Mouse (Mus musculus) c-Kit-positive CD71-negative TER-119-negative erythroid progenitor cells, embryonic 14.5 days (primary cell): ENCODE measurements around the gene Atf6.

ENCODE experiments used
- DNase-seq: peaks from one replicate; pipeline ENCODE4 v3.0.0-alpha.2; 2013; ENCODE audit warnings: low read depth

The Atf6 gene

DNA sequence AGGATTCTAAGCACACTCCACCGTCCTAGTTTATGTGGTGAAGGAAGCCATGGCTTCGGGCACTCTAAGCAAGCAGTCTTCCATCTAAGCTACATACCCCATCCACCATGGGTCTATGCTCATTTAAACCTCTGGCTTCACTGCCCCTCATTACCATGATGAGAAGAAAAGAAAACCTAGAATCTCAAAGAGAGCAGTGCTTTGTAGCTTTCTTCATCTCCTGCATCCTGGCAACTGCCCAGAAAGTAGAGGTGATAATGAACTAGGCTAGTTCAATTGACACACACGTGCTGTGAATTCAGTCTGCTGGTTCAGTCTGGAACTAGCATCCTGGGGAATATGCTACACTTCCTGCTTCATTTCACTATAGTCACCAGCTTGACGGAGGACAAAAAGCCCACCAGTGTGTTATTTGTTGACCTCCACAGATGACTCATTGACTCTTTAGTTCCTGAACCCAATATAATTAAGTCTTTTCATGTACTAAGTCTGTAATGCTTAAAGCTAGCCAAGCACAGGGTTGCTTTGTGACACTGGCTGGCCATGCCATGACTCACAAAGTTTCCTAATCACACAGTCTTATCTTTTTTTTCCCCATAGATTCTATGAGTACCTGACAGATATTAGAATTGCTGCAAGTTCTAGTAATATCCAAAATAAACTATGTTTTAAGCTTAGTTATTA is 162.5 kb downstream of the Atf6 start:
- no peak for DNase-seq

- DNase-seq = no peak
These were observed 163.5 kb downstream of the Atf6 start for GRCm38 (mm10) chr1:170704103-170704502.

GRCm38 (mm10) chr1:170702958-170703357 is 164.6 kb downstream of the Atf6 start:
- DNase-seq = no peak

DNA sequence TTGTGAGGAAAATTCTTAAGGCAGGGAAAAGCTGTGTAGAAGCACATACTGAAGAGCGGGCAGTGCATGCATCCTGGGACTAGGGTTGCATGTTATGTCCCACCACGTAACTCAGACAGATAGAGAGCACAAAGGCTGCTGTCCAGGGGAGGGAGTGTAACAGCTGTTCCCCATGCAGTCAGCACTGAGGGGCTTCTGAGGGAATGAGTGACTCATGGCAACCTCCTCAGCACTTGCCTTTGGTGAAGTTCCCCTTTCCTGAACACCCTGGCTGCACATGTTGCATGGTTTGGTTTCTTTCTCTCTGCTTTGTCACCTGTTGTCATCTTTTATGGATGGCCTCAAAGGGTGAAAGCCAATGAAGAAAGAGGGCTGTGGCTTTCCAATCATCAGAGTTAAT is 165.3 kb downstream of the Atf6 start:
- peak; percentile 38 for DNase-seq

DNA sequence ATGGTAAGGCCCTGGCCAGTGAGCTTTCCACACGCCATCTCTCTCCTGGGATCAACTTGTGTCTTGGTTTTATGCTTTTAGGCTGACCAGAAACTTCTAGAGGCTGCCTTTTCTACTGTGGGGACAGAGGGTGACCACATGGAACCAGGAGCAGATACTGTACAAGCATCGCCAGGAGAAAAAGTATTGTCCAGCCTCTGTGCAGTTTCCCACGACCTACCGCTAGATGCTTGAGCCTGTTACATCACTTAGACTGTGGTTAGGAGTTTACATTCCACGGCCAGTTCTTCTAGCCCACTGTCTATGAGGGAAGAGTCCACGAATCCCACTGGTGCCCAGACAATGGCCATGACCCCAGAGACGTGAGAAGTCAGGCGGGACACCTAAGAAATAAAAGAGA is 166.0 kb downstream of the Atf6 start:
- DNase-seq = no peak

DNA sequence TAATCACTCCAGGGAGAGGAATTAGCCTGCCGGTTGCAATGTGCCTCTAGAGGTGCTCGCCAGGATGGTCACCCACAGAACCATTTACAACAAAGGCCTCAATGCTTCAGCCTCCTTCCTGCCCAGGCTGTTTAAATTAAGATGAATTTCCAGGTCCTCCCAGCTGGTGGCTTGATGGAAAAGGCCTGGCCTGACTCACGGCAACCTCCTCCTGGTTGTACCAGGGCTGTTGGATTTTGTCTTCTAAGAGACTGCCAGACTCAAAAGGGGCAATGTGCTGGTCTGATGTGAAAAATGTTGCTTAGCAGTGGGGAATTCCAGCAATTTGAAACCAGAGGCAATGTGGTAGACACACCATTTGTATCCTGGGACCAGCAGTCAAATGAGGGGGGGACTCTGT is 166.4 kb downstream of the Atf6 start:
- no peak for DNase-seq

DNA sequence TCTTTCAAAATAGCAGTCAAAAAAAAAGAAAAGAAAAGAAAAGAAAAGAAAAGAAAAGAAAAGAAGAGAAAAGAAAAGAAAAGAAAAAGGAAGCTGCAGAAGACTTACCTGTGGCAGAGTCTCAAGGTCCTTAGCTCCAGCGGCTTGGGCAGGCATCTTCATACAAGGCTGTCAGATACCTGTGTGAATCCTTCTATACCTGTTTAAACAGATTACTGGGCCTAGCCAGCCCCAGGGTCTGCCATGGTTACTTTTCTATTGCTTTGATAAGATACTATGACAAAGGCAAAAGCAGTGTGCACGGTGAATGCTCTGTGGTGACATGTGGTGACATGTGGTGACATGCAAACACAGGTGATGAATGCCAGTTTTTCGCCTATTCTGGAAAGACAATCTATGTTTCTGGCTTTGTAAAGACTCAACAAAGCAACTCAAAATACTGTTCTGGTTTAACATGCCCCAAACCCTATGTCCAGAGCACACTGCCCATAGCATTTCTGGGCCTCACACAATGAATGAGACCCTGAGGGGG is 167.0 kb downstream of the Atf6 start:
- no peak for DNase-seq

GRCm38 (mm10) chr1:170699553-170699952 is 168.0 kb downstream of the Atf6 start:
- DNase-seq = no peak

DNA sequence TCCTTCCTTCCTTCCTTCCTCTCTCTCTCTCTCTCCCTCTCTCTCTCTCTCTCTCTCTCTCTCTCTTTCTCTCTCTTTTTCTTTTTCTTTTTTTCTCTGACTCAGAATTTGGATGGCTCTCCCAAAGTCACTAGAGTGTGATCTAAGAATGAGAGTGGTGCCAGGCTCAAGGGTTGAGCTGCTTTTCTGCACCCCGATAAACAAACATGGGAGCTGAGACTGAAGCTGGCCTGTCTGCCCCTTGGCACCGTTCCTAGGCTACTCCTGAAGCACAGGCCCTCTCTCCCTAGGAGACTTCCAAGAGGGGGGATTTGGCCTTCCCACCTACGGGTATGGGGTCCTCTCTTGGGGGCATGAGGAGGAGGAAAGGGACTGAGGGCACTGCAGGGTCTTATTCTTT is 168.8 kb downstream of the Atf6 start:
- no peak for DNase-seq

DNA sequence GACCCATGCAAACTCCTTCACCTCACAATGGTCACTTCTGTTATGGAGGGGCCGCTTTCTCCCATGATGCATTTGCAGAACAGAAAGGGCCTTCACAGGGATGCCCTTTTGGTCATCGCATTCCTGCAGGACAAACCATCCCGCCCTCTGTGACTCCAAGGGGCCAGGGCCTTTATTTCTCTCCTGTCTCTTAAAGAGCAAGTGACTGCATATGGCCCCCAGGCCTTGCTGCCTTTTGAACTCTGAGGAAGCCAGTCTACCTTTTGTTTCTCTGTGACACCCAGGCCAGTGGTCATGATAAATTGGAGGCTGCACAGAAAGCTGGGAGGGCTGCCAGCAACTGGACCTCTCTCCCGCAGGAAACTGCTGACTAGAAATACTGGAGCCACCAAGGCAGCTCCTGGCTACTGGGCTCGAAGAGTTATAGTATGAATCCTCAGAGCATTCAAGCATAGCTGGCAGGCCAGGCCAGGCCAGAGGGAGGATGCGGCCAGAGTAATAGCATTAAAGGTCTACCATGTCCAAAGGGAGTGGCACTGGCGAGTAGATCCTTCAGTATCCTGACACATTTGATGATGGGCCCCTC is 169.7 kb downstream of the Atf6 start:
- no peak for DNase-seq

GRCm38 (mm10) chr1:170696996-170697395 is 170.6 kb downstream of the Atf6 start:
- no peak for DNase-seq

- no peak for DNase-seq
These were observed 172.2 kb downstream of the Atf6 start for GRCm38 (mm10) chr1:170695326-170695725.

- no peak for DNase-seq
These were observed 172.7 kb downstream of the Atf6 start for GRCm38 (mm10) chr1:170694821-170695291.

GRCm38 (mm10) chr1:170691301-170691700 is 176.3 kb downstream of the Atf6 start:
- no peak for DNase-seq

DNA sequence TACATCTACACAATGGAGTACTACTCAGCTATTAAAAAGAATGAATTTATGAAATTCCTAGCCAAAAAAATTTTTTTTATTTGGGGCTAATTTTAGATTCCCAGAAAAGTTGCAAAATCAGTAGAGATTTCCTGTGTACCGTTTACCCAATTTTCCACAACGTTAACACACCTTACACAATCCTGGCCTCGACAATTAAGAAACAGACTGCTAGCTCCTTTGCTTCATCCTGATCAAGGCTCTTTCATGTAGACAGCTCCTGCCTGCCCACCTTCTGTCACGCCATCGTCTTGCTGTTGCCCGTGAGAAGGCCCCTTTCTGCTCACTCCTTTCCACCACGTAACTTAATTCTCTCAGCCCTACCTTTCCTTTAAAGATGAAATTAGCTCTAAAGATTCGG is 177.8 kb downstream of the Atf6 start:
- no peak for DNase-seq

GRCm38 (mm10) chr1:170683863-170684262 is 183.7 kb downstream of the Atf6 start:
- DNase-seq = no peak

DNA sequence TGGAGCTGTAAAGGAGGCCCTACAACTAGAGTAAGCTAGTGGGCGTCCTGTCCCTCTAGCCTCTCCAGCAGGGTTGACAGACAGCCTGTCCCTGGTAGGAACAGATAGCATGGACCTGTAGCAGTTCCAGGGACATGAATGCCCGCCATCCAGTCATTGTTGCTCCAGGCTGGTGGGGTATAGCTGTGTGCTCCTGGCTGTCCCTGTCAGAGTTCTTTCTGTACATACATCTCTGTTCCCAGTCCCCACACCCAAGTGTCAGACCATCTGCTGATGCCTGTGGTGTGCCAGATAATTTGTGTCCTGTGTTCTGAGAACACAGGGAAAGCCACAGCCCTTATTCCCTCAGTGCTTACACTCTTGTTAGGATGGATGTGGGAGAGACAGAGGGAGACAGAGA is 187.9 kb downstream of the Atf6 start:
- no peak for DNase-seq

GRCm38 (mm10) chr1:170678861-170679260 is 188.7 kb downstream of the Atf6 start:
- no peak for DNase-seq

- no peak for DNase-seq
These were observed 189.9 kb downstream of the Atf6 start for GRCm38 (mm10) chr1:170677681-170678080.

- DNase-seq = no peak
These were observed 193.3 kb downstream of the Atf6 start for GRCm38 (mm10) chr1:170674184-170674775.

GRCm38 (mm10) chr1:170665200-170665599 is 202.4 kb downstream of the Atf6 start:
- DNase-seq = no peak

DNA sequence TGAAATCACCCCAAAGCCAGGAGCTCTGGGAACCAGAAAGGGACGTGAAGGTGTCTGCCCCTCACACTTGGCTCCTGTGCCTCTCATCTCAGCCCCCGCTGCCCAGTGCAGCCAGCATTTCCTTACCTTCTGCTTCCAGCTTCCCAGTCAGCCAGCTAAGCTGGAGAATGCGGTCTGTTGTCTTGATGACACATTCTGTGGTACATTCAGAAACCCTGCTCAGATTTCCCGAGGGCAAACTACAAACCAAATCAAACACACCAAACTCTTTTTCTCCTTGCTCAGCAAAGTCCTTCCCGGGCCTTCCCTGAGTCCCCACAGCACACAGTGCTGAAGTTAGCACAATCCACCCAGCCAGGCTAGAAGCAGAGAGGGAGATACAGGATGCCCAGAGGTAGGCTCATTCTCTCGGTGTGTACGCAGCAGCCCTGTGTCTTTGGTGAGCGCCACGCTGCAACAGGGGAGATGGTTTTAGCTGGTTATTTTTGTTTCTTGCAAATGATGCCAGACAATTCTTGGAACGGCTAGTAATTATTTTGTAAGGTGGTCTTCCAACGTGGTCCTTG is 202.9 kb downstream of the Atf6 start:
- DNase-seq = no peak

DNA sequence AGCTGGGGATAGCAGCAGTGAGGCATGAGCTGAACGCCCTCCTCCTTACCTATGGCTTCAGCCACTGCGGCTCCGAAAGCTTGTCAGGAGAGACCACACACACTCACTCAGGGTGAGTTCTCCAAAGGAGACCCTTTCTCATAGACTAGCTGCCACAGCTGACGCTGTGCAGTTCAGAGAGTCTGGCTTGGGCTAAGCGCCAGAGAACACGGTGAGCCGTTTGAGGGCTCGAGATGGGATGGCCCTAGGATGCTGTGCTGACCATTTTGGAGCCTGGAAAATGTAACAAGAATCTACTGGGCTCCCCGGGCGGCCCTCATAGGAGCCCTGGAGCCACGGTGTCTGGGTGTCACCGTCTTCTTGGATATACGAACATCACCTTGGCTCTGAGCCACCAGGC is 208.3 kb downstream of the Atf6 start:
- DNase-seq = no peak
